In genomic region chr2:129800271-129800903, GRCm38 (mm10) we compare ENCODE assay signal across 8 mouse cellular contexts. TPM values are rescaled to one million over a fixed set of nuclear protein-coding genes. Genes with fewer than 3 reads are reported as not detected.
DNase-seq lines count a peak whose midpoint lies in the region; ATAC-seq lines count a peak whose summit lies in the region.

TSS of gene Stk35 (plus strand) at chr2:129800517.

- intact Hi-C loops in left cerebral cortex, postnatal 14 days (cut with DNase I), result loop anchor here (5.0 kb wide), 2 partner anchors 72 to 123 kb away; no protein-coding TSS in a partner anchor

- peak within 1 kb of the TSS; percentile 94 for H3K9ac ChIP-seq in intestine, embryonic 14.5 days (ENCODE audit: low read length)

- H3K27ac ChIP-seq in intestine, embryonic 14.5 days (ENCODE audit: low read depth), result peak within 1 kb of the TSS; percentile 98

- H3K4me2 ChIP-seq in intestine, embryonic 14.5 days (ENCODE audit: low read length), result peak within 1 kb of the TSS; percentile 89

- under 1% methylated on average over 63 of the region's 63 CpGs for WGBS in intestine, embryonic 14.5 days

- H3K27me3 ChIP-seq in intestine, embryonic 14.5 days (replicated peaks; ENCODE audit: control insufficient read depth, insufficient read depth, low read length), result no peaks in the 10 kb centered on the region

- peak within 1 kb of the TSS; percentile 96 for H3K4me3 ChIP-seq in intestine, embryonic 14.5 days (ENCODE audit: low read depth, low read length)

- H3K4me1 ChIP-seq in intestine, embryonic 14.5 days (replicated peaks; ENCODE audit: control insufficient read depth, insufficient read depth, low read length), result peaks cover 27% of the 10 kb centered on the region

- ATAC-seq in intestine, embryonic 14.5 days (replicated peaks; ENCODE audit: low FRiP score, low TSS enrichment, low read depth), result peak; percentile 92

- peaks cover 27% of the 10 kb centered on the region for H3K36me3 ChIP-seq in intestine, embryonic 14.5 days (ENCODE audit: control insufficient read depth, insufficient read depth, low read length)

- no peaks in the 10 kb centered on the region for H3K9me3 ChIP-seq in intestine, embryonic 14.5 days (ENCODE audit: control insufficient read depth, low read length)

- DNase-seq in adipocyte (ENCODE audit: low spot score), result peak; percentile 92
- peak; percentile 90 for DNase-seq in embryo, embryonic 10 days (ENCODE audit: low spot score)
- peak; percentile 92 for DNase-seq in gastrocnemius, postnatal 25 days
- peak; percentile 94 for DNase-seq in intestine, embryonic 14.5 days (ENCODE audit: low spot score)
- DNase-seq in left cerebral cortex, postnatal 14 days (ENCODE audit: low spot score in 2 of 2), result peak; percentile 86 to 87
- DNase-seq in mesoderm, embryonic 11.5 days (ENCODE audit: low read depth, low spot score), result peak; percentile 91
- DNase-seq in right cerebral cortex, postnatal 36 days (ENCODE audit: low spot score in 2 of 2), result peak; percentile 84 to 86
- peak; percentile 92 for DNase-seq in yolk sac, embryonic 10.5 days (ENCODE audit: low spot score)

RNA-seq across cellular contexts. Expression of gene Stk35, which starts in this region (rescaled TPM):
- 1 to 10 TPM; 5.3 to 7.6 TPM for total RNA-seq in gastrocnemius, postnatal 25 days (2021)
- polyA plus RNA-seq in intestine, embryonic 14.5 days (2014; fragmentation: Nextera tagmentation; extraction: Ambion mirVana), result 11.8 and 13.1 TPM in 2 replicates
- 10 to 100 TPM; 25.8 to 26.7 TPM for total RNA-seq in left cerebral cortex, postnatal 14 days (2021)

Comparison
In these comparisons a context has a peak if more than half of its experiments do, and no peak if none do; other contexts are left out.
1. Peak in every context shown above with its lines: DNase-seq, ATAC-seq, H3K4me3 ChIP-seq and H3K27ac ChIP-seq.